Mouse (Mus musculus) bone marrow, adult 2 months (tissue): Measurements from ENCODE around the gene Fxn. TPM values are rescaled to one million over a fixed set of nuclear protein-coding genes. Genes with fewer than 3 reads are reported as not detected.
A peak's percentile ranks its signal among the peaks of the same experiment; 100 is the strongest.

Source experiments
- H3K27ac ChIP-seq: fragments of 200-500 bp; 2 replicates; pipeline ENCODE4 v1.5.1; 2012; ENCODE audit warnings: low read depth, mild to moderate bottlenecking, control low read depth, inconsistent platforms, low read length; ENCODE audit not compliant: control insufficient read depth, poor library complexity, insufficient read depth
- H3K4me1 ChIP-seq: fragments of 200-500 bp; 2 replicates; pipeline ENCODE4 v1.6.1; 2011; ENCODE audit warnings: low read length; ENCODE audit not compliant: control insufficient read depth, insufficient read depth
- H3K4me3 ChIP-seq: fragments of 200-500 bp; replicated peaks from 2 replicates; pipeline ENCODE3; 2011; ENCODE audit warnings: mild to moderate bottlenecking, low read depth, low read length, control low read depth; ENCODE audit not compliant: control insufficient read depth
- CTCF ChIP-seq: fragments of 200-500 bp; IDR thresholded peaks from 2 replicates; pipeline ENCODE4 v1.5.1; 2011; ENCODE audit warnings: low read length, control low read depth; ENCODE audit not compliant: control insufficient read depth, insufficient read depth
- POLR2A ChIP-seq: fragments of 200-500 bp; IDR thresholded peaks from 2 replicates; pipeline ENCODE4 v1.6.1; 2011; ENCODE audit warnings: low read depth, mild to moderate bottlenecking, control low read depth, low read length, borderline replicate concordance; ENCODE audit not compliant: control insufficient read depth
- WGBS: fragments of 180-500 bp; shearing (Covaris S2); methylation state at CpG from one replicate; pipeline ENCODE4 v1.1.7; 2018; 5-methylcytosine and 5-hydroxymethylcytosine counted together
- polyA plus RNA-seq: library from polyadenylated mRNA; stranded (reverse); fragments of >200 nt; gene quantifications from 2 replicates; pipeline ENCODE4 v1.2.4, GENCODE M21; 2011; ENCODE audit warnings: low replicate concordance; ENCODE audit not compliant: missing spikeins, insufficient read depth, insufficient read length

The Fxn gene
- polyA plus RNA-seq, result 23.4 and 30.3 TPM in 2 replicates

DNA sequence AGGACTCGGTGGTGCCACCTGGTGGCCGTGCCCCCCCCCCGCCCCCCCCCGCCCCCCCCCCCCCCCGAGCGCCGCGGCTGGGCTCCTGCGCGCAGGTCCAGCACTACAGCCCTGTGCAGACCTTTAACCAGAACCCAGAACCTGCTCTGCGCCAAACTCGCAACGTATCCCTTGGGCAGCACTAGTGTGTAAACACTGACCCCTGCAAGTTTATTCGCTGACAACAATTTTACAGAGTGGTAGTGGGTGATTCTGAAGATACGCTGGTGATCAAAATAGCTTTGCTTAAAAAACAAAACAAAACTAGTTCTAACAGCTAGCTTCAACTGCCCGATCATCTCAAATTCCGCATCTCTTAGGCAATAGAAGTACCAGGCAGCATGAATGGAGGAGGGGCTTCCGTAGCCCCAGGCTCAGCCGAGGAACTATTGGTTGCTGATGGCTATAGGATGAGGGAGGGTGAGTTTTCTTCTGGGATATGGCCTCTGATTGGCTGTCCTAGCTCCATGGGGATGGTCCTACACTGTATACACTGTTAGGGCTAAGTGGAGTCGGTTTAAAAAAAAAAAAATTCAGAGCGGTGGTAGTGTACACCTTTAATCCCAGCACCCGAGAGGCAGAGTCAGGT, at the start of gene Fxn:
Gene Fxn, minus strand, starts transcription at position 5 of the 628 bp plus-strand sequence.
- H3K4me3 ChIP-seq, result peak within 1 kb of the TSS; percentile 76
- H3K27ac ChIP-seq, result peak within 1 kb of the TSS; percentile 60
- under 1% methylated on average over 13 of the region's 22 CpGs for WGBS
- H3K4me1 ChIP-seq, result no peaks in the 10 kb centered on the region; the same call in 1 of the 2 replicates
- TF ChIP-seq CTCF, result no peak
- no peak for TF ChIP-seq POLR2A

DNA sequence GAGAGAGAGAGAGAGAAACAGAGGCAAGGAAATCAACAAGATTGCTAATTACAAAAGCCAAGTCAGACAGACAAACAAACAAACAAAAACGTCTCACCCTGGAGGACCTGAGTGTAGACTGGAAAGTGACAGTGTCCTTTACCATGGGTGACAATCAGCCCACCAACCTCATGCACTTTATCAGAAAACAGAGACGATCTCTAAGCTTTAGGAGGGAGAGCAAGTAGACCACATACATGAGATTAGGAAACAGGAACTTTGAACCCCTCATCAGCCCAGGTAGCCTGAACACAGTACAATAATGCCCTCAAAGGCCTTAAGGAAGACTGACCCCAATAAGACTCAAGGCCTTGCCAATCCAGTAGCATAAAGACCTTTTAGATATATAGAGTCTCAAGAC, 47.5 kb upstream of the Fxn start:
- no peak overlapping the region for H3K27ac ChIP-seq
- H3K4me1 ChIP-seq, result no peaks in the 10 kb centered on the region
- no peak for TF ChIP-seq CTCF
- TF ChIP-seq POLR2A, result no peak
- no peak overlapping the region for H3K4me3 ChIP-seq
- 57% methylated on average over 2 of the region's 2 CpGs for WGBS

DNA sequence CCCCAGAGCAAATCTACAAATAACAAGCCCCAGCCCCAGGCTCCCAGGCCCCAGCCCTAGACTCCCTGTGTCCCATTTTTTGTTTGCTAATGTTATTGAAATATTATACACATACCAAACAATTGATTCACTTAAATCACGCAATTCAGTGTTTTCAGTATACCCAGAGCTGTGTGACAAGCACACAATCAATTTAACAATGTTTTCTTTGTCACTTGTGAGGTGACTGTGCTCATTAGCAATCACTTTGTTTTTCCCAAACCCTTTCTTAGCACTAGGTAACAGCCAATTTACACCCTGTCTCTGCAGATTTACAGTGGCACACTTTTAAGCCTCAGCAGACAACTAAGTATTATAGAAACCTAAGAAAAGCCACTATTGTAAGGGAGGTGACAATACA, 46.6 kb upstream of the Fxn start:
- H3K4me1 ChIP-seq, result no peaks in the 10 kb centered on the region
- no peak overlapping the region for H3K4me3 ChIP-seq
- 84% methylated on average over 1 of the region's 1 CpGs for WGBS
- no peak overlapping the region for H3K27ac ChIP-seq
- no peak for TF ChIP-seq CTCF

DNA sequence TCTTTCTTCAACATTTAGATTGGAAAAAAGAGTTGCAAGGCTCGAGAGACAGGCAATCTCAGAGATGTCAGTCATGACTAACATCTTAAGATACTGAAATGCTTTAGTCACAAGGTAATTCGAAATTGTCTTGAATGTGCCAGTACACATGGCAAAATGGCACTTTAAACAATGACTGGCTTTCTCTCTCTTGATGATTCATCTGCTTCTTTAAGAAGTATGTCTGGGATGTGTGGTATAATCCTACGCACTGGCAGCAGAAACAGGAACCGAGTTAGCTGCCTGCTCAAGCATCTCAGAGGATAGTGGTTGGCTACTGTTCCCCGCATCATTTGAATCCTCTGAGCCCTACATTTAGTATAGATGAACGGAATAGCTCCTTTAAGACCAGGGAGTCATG, 45.3 kb upstream of the Fxn start:
- H3K4me3 ChIP-seq, result no peak overlapping the region
- no peak overlapping the region for H3K27ac ChIP-seq
- WGBS, result 77% methylated on average over 6 of the region's 6 CpGs
- TF ChIP-seq CTCF, result no peak
- no peak for TF ChIP-seq POLR2A
- H3K4me1 ChIP-seq, result no peaks in the 10 kb centered on the region

DNA sequence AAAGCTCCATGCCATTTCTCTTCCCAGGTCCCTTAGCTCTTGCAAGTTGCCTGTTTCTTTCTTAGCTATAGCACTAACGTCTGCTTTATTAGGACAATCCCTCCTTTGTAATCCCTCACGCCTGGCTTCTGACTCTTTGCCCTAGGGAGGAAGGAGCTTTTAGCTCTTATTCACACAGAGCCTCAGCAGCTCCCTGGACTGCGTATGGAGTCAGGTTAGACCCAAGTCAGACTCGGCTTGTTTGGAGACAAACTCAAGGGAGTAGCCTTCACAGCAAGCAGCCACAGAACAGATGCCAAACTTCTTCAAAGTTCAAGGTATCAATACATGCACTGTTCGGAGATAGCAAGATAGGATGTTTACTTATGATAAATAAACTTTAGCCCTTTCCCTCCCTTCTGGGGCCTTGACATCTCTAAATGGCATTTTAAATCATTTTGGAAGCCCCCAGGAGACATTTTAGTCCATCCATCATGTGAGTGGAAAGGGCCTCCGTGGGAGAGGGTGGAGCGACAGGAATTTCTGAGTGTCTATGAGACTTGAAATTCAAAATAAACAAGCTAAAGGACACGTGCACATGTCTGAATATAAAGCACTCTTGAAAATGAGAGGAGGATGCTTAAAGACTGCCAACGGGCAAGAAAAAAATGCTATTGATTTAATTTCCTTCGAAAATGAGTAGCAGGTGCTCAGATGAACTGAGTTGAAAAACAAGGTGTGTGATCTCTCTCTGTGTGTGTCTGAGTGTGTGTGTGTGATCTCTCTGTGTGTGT, 43.6 kb upstream of the Fxn start:
- 84% methylated on average over 10 of the region's 10 CpGs for WGBS
- Histone ChIP-seq H3K4me3 (no peak overlapping the region), H3K4me1 (no peaks in the 10 kb centered on the region), H3K27ac (no peak overlapping the region)
- TF ChIP-seq CTCF, result no peak
- TF ChIP-seq POLR2A, result no peak

DNA sequence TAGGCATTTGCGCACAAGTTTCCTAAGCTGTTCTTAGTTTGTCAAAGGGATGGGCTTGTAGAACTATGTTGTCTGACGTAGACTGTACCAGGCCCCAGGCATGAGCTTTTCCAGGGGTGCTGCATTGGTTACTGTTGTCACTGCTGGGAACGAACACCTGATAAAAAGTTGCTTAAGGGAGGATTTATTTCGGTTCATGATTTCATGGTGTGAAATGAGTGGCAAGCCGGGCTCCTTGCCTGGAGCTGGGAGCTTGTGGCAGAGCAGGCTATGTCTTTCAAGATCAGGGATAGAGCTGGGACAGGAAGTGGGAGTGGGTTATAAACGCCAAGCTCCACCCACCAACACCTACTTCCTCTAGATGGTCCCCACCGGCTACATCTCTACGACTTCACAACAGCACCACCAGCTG, 41.5 kb upstream of the Fxn start:
- TF ChIP-seq CTCF (no peak), POLR2A (no peak)
- no peak overlapping the region for H3K27ac ChIP-seq
- H3K4me3 ChIP-seq, result no peak overlapping the region
- no peaks in the 10 kb centered on the region for H3K4me1 ChIP-seq
- WGBS, result 88% methylated on average over 8 of the region's 8 CpGs

DNA sequence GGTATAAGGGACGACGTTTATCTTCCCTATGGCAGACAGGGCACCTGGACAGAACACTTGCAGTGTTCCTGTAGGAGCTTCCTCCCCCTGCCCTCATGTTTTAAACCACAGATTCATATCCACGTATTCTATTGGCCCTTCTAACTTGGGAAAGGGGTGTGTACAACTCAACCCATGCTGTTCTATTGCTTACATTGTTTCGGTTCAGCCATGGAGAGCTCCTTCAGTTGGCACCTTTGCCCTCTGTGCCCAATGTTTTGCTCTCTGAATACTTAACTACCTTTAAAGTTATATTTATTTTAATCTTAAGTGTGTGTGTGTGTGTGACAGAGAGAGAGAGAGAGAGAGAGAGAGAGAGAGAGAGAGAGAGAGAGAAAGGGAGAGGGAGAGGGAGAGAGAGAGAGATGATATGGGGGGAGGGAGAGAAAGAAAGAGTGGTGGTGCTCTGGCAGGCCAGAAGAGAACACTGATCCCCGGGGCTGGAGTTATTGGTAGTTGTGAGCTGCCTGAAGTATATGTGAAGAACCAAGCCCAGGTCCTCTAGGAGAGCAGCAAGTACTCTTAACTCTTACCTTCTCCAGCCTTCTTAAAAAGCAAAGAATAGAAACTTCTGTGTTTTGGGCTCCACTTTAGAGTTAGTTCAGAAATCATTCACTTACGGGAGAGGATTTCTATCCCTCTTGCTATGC, 41.0 kb upstream of the Fxn start:
- no peak overlapping the region for H3K4me3 ChIP-seq
- 89% methylated on average over 6 of the region's 6 CpGs for WGBS
- no peak for TF ChIP-seq CTCF
- no peak for TF ChIP-seq POLR2A
- H3K27ac ChIP-seq, result no peak overlapping the region
- no peaks in the 10 kb centered on the region for H3K4me1 ChIP-seq

DNA sequence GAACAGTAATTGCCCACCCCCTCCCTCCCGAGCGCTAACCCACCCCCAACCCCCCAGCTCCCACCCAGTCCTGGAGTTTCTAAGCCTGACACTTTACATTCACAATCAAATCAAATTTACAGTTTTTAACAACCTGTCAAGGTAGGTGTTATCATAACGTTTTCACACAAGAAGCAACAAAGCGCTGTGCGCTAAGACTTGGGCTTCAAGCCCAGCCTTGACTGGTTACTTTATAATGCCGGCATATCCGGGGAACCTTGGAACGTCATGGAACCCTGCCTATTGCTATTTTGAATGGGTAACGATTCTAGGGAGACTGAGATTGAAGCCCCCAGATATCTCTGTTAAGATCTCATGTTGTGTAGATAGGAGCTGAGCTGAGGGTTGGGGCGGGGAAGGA, 37.8 kb upstream of the Fxn start:
- no peak overlapping the region for H3K27ac ChIP-seq
- 89% methylated on average over 10 of the region's 10 CpGs for WGBS
- H3K4me3 ChIP-seq, result no peak overlapping the region
- TF ChIP-seq POLR2A (no peak), CTCF (no peak)
- no peaks in the 10 kb centered on the region for H3K4me1 ChIP-seq

DNA sequence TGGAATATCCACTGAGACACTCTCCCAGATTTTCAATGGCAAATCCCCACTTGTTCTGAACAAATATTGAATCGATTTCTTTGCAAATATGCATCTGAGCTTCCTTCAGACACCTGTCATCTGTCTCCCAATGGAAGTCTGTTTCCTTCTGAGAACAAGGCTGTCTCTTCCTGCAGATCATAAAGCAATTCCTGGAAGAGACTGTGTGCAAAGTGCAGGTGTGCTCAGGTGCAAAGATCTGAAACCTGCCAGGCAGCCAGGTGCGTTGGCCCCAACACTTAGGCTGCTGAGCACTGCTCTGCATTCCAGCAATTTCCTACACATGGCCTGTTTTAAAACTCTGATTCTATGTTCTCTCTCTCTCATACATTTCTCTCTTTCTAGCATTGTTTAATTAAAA, 37.3 kb upstream of the Fxn start:
- WGBS, result 93% methylated on average over 2 of the region's 2 CpGs
- no peak for TF ChIP-seq CTCF
- TF ChIP-seq POLR2A, result no peak

More for the DNA sequence above, 37.3 kb upstream of the Fxn start:
- Histone ChIP-seq H3K4me1 (no peaks in the 10 kb centered on the region), H3K27ac (no peak overlapping the region), H3K4me3 (no peak overlapping the region)
